Mouse (Mus musculus): Measurements from ENCODE around the gene Hoxc8. TPM values are rescaled to one million over a fixed set of nuclear protein-coding genes. Genes with fewer than 3 reads are reported as not detected.

Gene Hoxc8
- polyA plus RNA-seq, 1 experiment = not detected

- no peak for TF ChIP-seq POLR2A (IDR thresholded peaks at IDR 0.05; ENCODE audit: extremely low read depth, insufficient read depth, low read length)
- TF ChIP-seq CTCF (IDR thresholded peaks at IDR 0.05; ENCODE audit: extremely low read depth, insufficient read depth, low read length) = no peak
- Histone ChIP-seq H3K4me3 (ENCODE audit: insufficient read depth, low read length) (no peak within 1 kb of the TSS), H3K27ac (ENCODE audit: insufficient read depth, low read length) (no peak within 1 kb of the TSS), H3K4me1 (ENCODE audit: control insufficient read depth, insufficient read depth, low read length) (no peaks in the 10 kb centered on the region)
Measured at GRCm38 (mm10) chr15:102954192-102955006, 36.0 kb upstream of the Hoxc8 start, which contains the start of gene Hoxc11. TSS of gene Hoxc11 (plus strand) at chr15:102954427.

GRCm38 (mm10) chr15:102955007-102955382 is 35.4 kb upstream of the Hoxc8 start:
- H3K4me1 ChIP-seq (ENCODE audit: control insufficient read depth, insufficient read depth, low read length) = no peaks in the 10 kb centered on the region

GRCm38 (mm10) chr15:102955833-102956640 is 34.4 kb upstream of the Hoxc8 start:
- H3K4me1 ChIP-seq (ENCODE audit: control insufficient read depth, insufficient read depth, low read length) = no peaks in the 10 kb centered on the region
- TF ChIP-seq POLR2A (IDR thresholded peaks at IDR 0.05; ENCODE audit: extremely low read depth, insufficient read depth, low read length) (no peak), CTCF (IDR thresholded peaks at IDR 0.05; ENCODE audit: extremely low read depth, insufficient read depth, low read length) (no peak)
- H3K4me3 ChIP-seq (ENCODE audit: insufficient read depth, low read length) = no peak overlapping the region
- no peak overlapping the region for H3K27ac ChIP-seq (ENCODE audit: insufficient read depth, low read length)

More at GRCm38 (mm10) chr15:102955007-102955382, 35.4 kb upstream of the Hoxc8 start:
- TF ChIP-seq CTCF (IDR thresholded peaks at IDR 0.05; ENCODE audit: extremely low read depth, insufficient read depth, low read length) = no peak
- TF ChIP-seq POLR2A (IDR thresholded peaks at IDR 0.05; ENCODE audit: extremely low read depth, insufficient read depth, low read length) = no peak
- Histone ChIP-seq H3K4me3 (ENCODE audit: insufficient read depth, low read length) (no peak overlapping the region), H3K27ac (ENCODE audit: insufficient read depth, low read length) (no peak overlapping the region)

GRCm38 (mm10) chr15:102956906-102957305 is 33.5 kb upstream of the Hoxc8 start:
- TF ChIP-seq CTCF (IDR thresholded peaks at IDR 0.05; ENCODE audit: extremely low read depth, insufficient read depth, low read length) (no peak), POLR2A (IDR thresholded peaks at IDR 0.05; ENCODE audit: extremely low read depth, insufficient read depth, low read length) (no peak)
- Histone ChIP-seq H3K4me1 (ENCODE audit: control insufficient read depth, insufficient read depth, low read length) (no peaks in the 10 kb centered on the region), H3K27ac (ENCODE audit: insufficient read depth, low read length) (no peak overlapping the region), H3K4me3 (ENCODE audit: insufficient read depth, low read length) (no peak overlapping the region)

GRCm38 (mm10) chr15:102959663-102960191 is 30.7 kb upstream of the Hoxc8 start:
- Histone ChIP-seq H3K27ac (ENCODE audit: insufficient read depth, low read length) (no peak overlapping the region), H3K4me3 (ENCODE audit: insufficient read depth, low read length) (no peak overlapping the region), H3K4me1 (ENCODE audit: control insufficient read depth, insufficient read depth, low read length) (no peaks in the 10 kb centered on the region)
- no peak for TF ChIP-seq POLR2A (IDR thresholded peaks at IDR 0.05; ENCODE audit: extremely low read depth, insufficient read depth, low read length)
- no peak for TF ChIP-seq CTCF (IDR thresholded peaks at IDR 0.05; ENCODE audit: extremely low read depth, insufficient read depth, low read length)

GRCm38 (mm10) chr15:102961728-102962127 is 28.7 kb upstream of the Hoxc8 start:
- no peak for TF ChIP-seq POLR2A (IDR thresholded peaks at IDR 0.05; ENCODE audit: extremely low read depth, insufficient read depth, low read length)
- TF ChIP-seq CTCF (IDR thresholded peaks at IDR 0.05; ENCODE audit: extremely low read depth, insufficient read depth, low read length) = no peak

GRCm38 (mm10) chr15:102962492-102962891 is 27.9 kb upstream of the Hoxc8 start:
- H3K4me1 ChIP-seq (ENCODE audit: control insufficient read depth, insufficient read depth, low read length) = no peaks in the 10 kb centered on the region
- no peak overlapping the region for H3K27ac ChIP-seq (ENCODE audit: insufficient read depth, low read length)
- H3K4me3 ChIP-seq (ENCODE audit: insufficient read depth, low read length) = no peak overlapping the region
- TF ChIP-seq POLR2A (IDR thresholded peaks at IDR 0.05; ENCODE audit: extremely low read depth, insufficient read depth, low read length) (no peak), CTCF (IDR thresholded peaks at IDR 0.05; ENCODE audit: extremely low read depth, insufficient read depth, low read length) (no peak)

More at GRCm38 (mm10) chr15:102961728-102962127, 28.7 kb upstream of the Hoxc8 start:
- H3K4me3 ChIP-seq (ENCODE audit: insufficient read depth, low read length) = no peak overlapping the region
- H3K4me1 ChIP-seq (ENCODE audit: control insufficient read depth, insufficient read depth, low read length) = no peaks in the 10 kb centered on the region
- H3K27ac ChIP-seq (ENCODE audit: insufficient read depth, low read length) = no peak overlapping the region

GRCm38 (mm10) chr15:102963259-102963658 is 27.1 kb upstream of the Hoxc8 start:
- Histone ChIP-seq H3K4me3 (ENCODE audit: insufficient read depth, low read length) (no peak overlapping the region), H3K4me1 (ENCODE audit: control insufficient read depth, insufficient read depth, low read length) (no peaks in the 10 kb centered on the region), H3K27ac (ENCODE audit: insufficient read depth, low read length) (no peak overlapping the region)
- no peak for TF ChIP-seq POLR2A (IDR thresholded peaks at IDR 0.05; ENCODE audit: extremely low read depth, insufficient read depth, low read length)
- no peak for TF ChIP-seq CTCF (IDR thresholded peaks at IDR 0.05; ENCODE audit: extremely low read depth, insufficient read depth, low read length)
